Mouse (Mus musculus): ENCODE measurements around the gene Tom1l2. TPM values are rescaled to one million over a fixed set of nuclear protein-coding genes. Genes with fewer than 3 reads are reported as not detected.

Tom1l2 gene
- polyA plus RNA-seq, 1 experiment, result 95.2 TPM

- Histone ChIP-seq H3K27ac (ENCODE audit: insufficient read depth, low read depth, low read length) (no peak overlapping the region), H3K4me1 (ENCODE audit: control insufficient read depth, insufficient read depth, low read length) (no peaks in the 10 kb centered on the region), H3K4me3 (ENCODE audit: insufficient read depth, low read depth, low read length) (no peak overlapping the region), H3K27me3 (replicated peaks; ENCODE audit: control insufficient read depth, insufficient read depth, low read length) (no peaks in the 10 kb centered on the region), H3K36me3 (ENCODE audit: control insufficient read depth, insufficient read depth, low read length) (no peaks in the 10 kb centered on the region)
- TF ChIP-seq POLR2A (IDR thresholded peaks at IDR 0.05; ENCODE audit: low read depth, low read length) (no peak), CTCF (conservative IDR thresholded peaks at IDR 0.05; ENCODE audit: insufficient read depth, insufficient read length, low read depth, low read length) (no peak)
- DNase-seq, result peak; percentile 59
- 62% methylated on average over 3 of the region's 3 CpGs for WGBS
These were observed 84.1 kb downstream of the Tom1l2 start for GRCm38 (mm10) chr11:60268563-60268962.

GRCm38 (mm10) chr11:60265271-60265985 lies 87.3 kb downstream of the Tom1l2 start:
- Histone ChIP-seq H3K27ac (ENCODE audit: insufficient read depth, low read depth, low read length) (no peak overlapping the region), H3K27me3 (replicated peaks; ENCODE audit: control insufficient read depth, insufficient read depth, low read length) (no peaks in the 10 kb centered on the region), H3K4me3 (ENCODE audit: insufficient read depth, low read depth, low read length) (no peak overlapping the region), H3K4me1 (ENCODE audit: control insufficient read depth, insufficient read depth, low read length) (no peaks in the 10 kb centered on the region), H3K36me3 (ENCODE audit: control insufficient read depth, insufficient read depth, low read length) (no peaks in the 10 kb centered on the region)
- DNase-seq, result peak; percentile 20
- TF ChIP-seq POLR2A (IDR thresholded peaks at IDR 0.05; ENCODE audit: low read depth, low read length) (no peak), CTCF (conservative IDR thresholded peaks at IDR 0.05; ENCODE audit: insufficient read depth, insufficient read length, low read depth, low read length) (no peak)
- 76% methylated on average over 4 of the region's 4 CpGs for WGBS

- 88% methylated on average over 1 of the region's 1 CpGs for WGBS
- H3K4me1 ChIP-seq (ENCODE audit: control insufficient read depth, insufficient read depth, low read length), result no peaks in the 10 kb centered on the region
These were observed 88.1 kb downstream of the Tom1l2 start for GRCm38 (mm10) chr11:60264651-60265050.

GRCm38 (mm10) chr11:60262396-60262795 lies 90.3 kb downstream of the Tom1l2 start:
- no peak for DNase-seq
- Histone ChIP-seq H3K27me3 (replicated peaks; ENCODE audit: control insufficient read depth, insufficient read depth, low read length) (no peaks in the 10 kb centered on the region), H3K36me3 (ENCODE audit: control insufficient read depth, insufficient read depth, low read length) (no peaks in the 10 kb centered on the region), H3K4me3 (ENCODE audit: insufficient read depth, low read depth, low read length) (no peak overlapping the region), H3K4me1 (ENCODE audit: control insufficient read depth, insufficient read depth, low read length) (no peaks in the 10 kb centered on the region), H3K27ac (ENCODE audit: insufficient read depth, low read depth, low read length) (no peak overlapping the region)
- no peak for TF ChIP-seq POLR2A (IDR thresholded peaks at IDR 0.05; ENCODE audit: low read depth, low read length)
- no peak for TF ChIP-seq CTCF (conservative IDR thresholded peaks at IDR 0.05; ENCODE audit: insufficient read depth, insufficient read length, low read depth, low read length)
- 89% methylated on average over 4 of the region's 4 CpGs for WGBS

More at GRCm38 (mm10) chr11:60264651-60265050, 88.1 kb downstream of the Tom1l2 start:
- no peak for DNase-seq
- no peaks in the 10 kb centered on the region for H3K27me3 ChIP-seq (replicated peaks; ENCODE audit: control insufficient read depth, insufficient read depth, low read length)
- no peak overlapping the region for H3K27ac ChIP-seq (ENCODE audit: insufficient read depth, low read depth, low read length)
- TF ChIP-seq CTCF (conservative IDR thresholded peaks at IDR 0.05; ENCODE audit: insufficient read depth, insufficient read length, low read depth, low read length) (no peak), POLR2A (IDR thresholded peaks at IDR 0.05; ENCODE audit: low read depth, low read length) (no peak)
- no peaks in the 10 kb centered on the region for H3K36me3 ChIP-seq (ENCODE audit: control insufficient read depth, insufficient read depth, low read length)
- H3K4me3 ChIP-seq (ENCODE audit: insufficient read depth, low read depth, low read length), result no peak overlapping the region

GRCm38 (mm10) chr11:60260743-60261142 lies 92.0 kb downstream of the Tom1l2 start:
- Histone ChIP-seq H3K4me3 (ENCODE audit: insufficient read depth, low read depth, low read length) (no peak overlapping the region), H3K4me1 (ENCODE audit: control insufficient read depth, insufficient read depth, low read length) (peaks cover 7% of the 10 kb centered on the region), H3K36me3 (ENCODE audit: control insufficient read depth, insufficient read depth, low read length) (no peaks in the 10 kb centered on the region), H3K27ac (ENCODE audit: insufficient read depth, low read depth, low read length) (no peak overlapping the region), H3K27me3 (replicated peaks; ENCODE audit: control insufficient read depth, insufficient read depth, low read length) (no peaks in the 10 kb centered on the region)
- no peak for DNase-seq
- 87% methylated on average over 3 of the region's 3 CpGs for WGBS
- no peak for TF ChIP-seq CTCF (conservative IDR thresholded peaks at IDR 0.05; ENCODE audit: insufficient read depth, insufficient read length, low read depth, low read length)
- no peak for TF ChIP-seq POLR2A (IDR thresholded peaks at IDR 0.05; ENCODE audit: low read depth, low read length)

GRCm38 (mm10) chr11:60257696-60258095 lies 95.0 kb downstream of the Tom1l2 start:
- Histone ChIP-seq H3K27ac (ENCODE audit: insufficient read depth, low read depth, low read length) (no peak overlapping the region), H3K36me3 (ENCODE audit: control insufficient read depth, insufficient read depth, low read length) (no peaks in the 10 kb centered on the region), H3K4me3 (ENCODE audit: insufficient read depth, low read depth, low read length) (no peak overlapping the region), H3K4me1 (ENCODE audit: control insufficient read depth, insufficient read depth, low read length) (peaks cover 7% of the 10 kb centered on the region), H3K27me3 (replicated peaks; ENCODE audit: control insufficient read depth, insufficient read depth, low read length) (no peaks in the 10 kb centered on the region)
- WGBS, result 67% methylated on average over 2 of the region's 2 CpGs
- TF ChIP-seq CTCF (conservative IDR thresholded peaks at IDR 0.05; ENCODE audit: insufficient read depth, insufficient read length, low read depth, low read length), result no peak
- TF ChIP-seq POLR2A (IDR thresholded peaks at IDR 0.05; ENCODE audit: low read depth, low read length), result no peak
- DNase-seq, result no peak

GRCm38 (mm10) chr11:60256713-60257112 lies 96.0 kb downstream of the Tom1l2 start:
- no peak for DNase-seq
- WGBS, result 67% methylated on average over 9 of the region's 9 CpGs

More at GRCm38 (mm10) chr11:60256713-60257112, 96.0 kb downstream of the Tom1l2 start:
- H3K27me3 ChIP-seq (replicated peaks; ENCODE audit: control insufficient read depth, insufficient read depth, low read length), result no peaks in the 10 kb centered on the region
- H3K4me3 ChIP-seq (ENCODE audit: insufficient read depth, low read depth, low read length), result no peak overlapping the region
- H3K36me3 ChIP-seq (ENCODE audit: control insufficient read depth, insufficient read depth, low read length), result no peaks in the 10 kb centered on the region; the same call in 1 of the 2 replicates
- H3K27ac ChIP-seq (ENCODE audit: insufficient read depth, low read depth, low read length), result no peak overlapping the region
- peaks cover 7% of the 10 kb centered on the region for H3K4me1 ChIP-seq (ENCODE audit: control insufficient read depth, insufficient read depth, low read length)
- TF ChIP-seq CTCF (conservative IDR thresholded peaks at IDR 0.05; ENCODE audit: insufficient read depth, insufficient read length, low read depth, low read length) (no peak), POLR2A (IDR thresholded peaks at IDR 0.05; ENCODE audit: low read depth, low read length) (no peak)
